Mouse (Mus musculus) heart, adult 8-10 months (tissue): Measurements from ENCODE around the gene Rasgef1b. TPM values are rescaled to one million over a fixed set of nuclear protein-coding genes. Genes with fewer than 3 reads are reported as not detected.

Experiments used
- DNase-seq: peaks from one replicate; pipeline ENCODE4 v3.0.0; 2022; ENCODE audit warnings: low spot score
- total RNA-seq, 4 experiments: library from RNA; stranded (reverse); gene quantifications; 2 replicates each; pipeline ENCODE4 v1.2.4; 2022

Rasgef1b gene
- total RNA-seq, 4 experiments from 2014 or later, result 6.4 to 12.0 (median 9.1) TPM

DNA sequence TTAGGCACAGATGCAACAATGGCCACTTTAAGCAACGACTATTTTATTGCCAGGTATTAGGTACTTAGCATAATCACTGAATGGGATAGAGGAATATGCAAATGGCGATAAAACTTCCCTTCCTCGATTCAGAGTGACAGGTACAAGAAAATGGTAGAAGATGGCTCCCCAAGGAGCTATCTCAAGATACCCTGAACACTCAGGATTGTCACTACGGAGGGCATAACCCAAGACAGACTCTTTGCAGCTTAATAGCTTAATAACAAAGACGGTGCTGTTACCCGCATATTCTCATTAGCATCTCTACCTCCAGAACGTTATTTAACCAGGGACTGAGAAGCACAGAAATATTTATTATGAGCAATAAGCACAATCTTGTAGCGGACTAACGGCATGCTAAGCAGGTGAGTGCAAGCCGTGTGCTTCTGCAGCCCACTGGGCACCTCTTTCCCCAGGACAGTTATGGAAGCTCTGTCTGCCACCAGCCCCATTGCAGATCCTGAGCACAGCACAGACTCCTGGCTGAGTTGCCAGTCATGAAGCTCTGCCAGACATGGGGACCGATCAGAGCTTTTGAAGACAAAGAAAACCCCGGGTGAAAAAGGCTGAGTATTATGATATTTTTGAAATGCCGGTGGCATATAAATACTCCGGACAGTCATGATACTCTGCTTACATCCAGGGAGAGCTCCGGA, 122.6 kb downstream of the Rasgef1b start:
- DNase-seq, result no peak

DNA sequence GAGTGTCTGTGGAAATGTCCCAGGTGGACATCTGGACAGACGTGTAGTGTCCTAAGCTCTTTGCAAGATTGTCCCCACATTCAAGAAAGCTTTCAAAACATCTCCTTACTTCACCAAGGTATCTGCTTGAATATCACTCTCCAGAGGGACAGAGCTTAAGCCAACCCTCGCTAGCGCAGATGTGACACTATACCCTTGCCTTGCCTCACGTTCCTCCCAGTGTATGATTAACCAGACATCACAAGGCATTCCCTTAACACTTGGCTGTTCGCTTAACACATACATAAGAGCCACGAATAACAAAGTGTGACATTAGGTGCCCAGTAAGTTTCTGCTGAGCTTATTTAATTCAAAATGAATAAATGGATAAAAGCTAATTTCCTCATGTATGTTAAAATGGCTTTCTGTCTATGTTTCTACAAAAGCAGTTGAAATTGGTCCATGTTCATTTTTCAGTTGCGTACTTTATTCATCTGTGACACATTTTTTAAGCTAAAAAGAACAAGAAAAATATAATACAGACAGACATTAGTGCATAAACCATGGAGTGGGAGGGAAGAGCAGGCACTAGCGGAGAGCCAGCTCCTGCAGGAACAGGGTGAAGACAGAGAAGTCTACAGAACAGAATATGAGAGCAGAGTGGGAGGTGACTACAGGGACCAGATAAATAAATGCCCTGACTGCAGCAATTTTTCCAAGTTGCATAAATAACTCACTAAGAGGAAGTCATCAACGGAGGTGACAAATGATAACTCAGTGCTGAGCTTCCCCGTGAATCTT, 126.4 kb downstream of the Rasgef1b start:
- DNase-seq, result no peak

DNA sequence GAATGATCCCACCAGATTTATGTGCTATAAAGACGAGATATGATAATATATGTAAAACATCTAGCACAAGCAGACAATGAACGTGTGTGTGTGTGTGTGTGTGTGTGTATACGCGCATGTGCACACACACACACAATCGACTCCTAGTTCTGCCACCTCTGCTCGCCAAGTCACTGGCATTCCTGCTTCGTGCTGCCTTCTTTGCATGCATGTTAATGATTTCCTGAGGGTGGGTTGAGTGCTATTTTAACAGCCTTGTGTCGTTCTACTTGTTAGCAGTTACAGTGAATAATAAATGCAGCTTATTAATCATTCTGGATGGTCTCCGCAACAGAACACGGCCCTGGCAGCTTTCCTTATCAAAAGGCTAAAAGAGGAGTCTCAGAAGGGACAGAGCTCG, 129.5 kb downstream of the Rasgef1b start:
- no peak for DNase-seq

DNA sequence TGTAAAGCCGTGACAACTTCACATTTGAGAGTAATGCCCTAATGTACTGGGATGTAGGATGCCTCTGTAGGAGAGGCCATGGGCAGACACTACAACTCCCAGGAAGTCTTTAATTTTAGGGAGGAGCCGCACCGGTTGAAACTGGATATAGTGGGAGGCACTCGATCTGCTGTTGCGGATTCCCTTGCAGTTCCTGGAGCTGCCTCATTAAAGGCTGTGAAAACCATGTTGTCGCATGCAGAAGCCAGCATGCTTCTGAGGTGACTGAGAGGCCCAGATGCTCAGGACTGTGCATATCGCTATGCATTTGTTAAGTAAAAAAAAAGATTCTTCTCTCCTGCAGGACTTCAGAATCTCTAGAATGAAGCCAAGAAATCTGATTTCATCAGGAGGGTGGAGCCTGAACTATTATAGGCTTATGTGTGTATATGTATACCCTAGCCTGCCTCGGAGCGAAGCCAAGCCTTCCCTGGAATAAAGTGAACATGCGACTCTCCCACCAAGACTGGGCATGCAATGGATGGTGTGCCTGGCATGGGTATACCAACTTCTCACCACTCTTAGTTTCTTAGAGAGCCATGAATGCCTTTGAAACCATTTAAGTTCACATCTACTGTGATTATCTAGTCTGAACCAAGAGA, 130.3 kb downstream of the Rasgef1b start:
- no peak for DNase-seq

DNA sequence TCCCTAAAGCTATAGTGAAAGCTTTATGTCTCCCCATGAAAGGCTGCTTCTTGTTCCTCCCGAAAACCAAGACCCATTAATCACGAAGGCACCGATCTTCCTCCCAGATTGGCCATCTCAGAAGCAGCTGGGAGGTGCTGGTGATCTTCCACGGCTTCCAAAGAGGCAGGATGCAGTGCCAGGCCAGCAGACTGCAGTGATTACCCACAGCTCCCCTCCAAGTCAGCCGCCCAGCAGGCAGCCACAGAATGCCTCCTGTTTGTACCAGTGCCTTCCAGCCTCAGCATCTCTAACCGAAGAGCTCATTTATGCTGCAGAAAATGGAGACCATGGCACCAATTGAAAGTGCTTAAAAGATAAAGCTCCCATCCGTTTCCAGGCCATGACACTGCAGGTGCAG, 131.2 kb downstream of the Rasgef1b start:
- no peak for DNase-seq

DNA sequence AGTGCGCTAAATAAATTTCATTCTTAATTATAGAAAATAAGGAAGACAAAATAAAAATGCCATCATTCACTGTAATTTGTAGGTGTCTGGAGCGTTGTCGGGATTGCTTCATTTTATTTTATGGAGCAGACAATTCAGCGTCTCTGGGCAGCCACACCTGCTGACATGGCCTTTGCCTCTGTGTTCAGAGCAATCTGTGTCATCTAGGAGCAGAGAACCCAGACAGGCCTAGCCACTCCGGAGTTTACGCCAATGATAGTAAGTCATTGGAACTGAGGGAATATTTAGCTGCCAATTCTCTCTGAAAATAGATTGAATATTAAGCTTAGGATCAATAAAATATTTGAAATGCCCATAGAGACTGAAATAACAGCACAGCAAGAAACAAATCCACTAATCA, 137.5 kb downstream of the Rasgef1b start:
- DNase-seq, result no peak

DNA sequence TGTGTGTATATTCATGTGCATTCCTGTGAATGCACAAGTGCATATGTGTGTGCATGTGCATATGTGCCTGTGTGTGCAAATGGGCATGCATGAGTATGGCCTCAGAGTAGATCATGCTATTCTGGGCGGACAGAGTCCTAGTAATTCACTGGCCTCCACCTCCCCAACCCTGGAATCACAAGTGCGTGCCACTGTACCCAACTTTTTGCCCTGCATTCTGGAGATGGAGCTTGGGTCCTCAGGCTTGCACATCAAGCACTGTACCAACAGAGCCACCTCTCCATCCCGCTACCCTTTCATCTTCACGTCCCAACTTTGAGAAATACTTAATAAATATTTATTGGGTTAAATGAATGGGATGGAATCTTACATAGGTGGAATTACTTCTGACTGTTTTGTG, 138.3 kb downstream of the Rasgef1b start:
- DNase-seq, result no peak

DNA sequence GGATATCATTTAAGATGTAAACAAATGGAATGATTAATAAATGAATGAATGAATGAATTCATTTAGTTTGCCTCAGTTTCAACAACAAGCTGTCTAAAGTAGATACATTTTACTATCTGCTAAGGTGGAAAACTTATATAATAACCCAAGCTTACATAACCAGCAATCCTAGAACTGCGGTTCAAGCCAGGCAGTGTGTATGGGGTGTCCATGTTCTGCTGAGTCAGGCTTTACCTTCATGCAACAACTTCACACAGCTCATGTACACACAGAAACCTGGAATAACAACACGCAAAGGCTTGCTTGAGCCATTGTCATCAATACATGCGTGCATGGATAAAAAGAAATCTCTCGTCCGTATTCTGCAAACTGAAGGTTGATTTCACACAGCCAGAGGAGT, 140.9 kb downstream of the Rasgef1b start:
- no peak for DNase-seq

DNA sequence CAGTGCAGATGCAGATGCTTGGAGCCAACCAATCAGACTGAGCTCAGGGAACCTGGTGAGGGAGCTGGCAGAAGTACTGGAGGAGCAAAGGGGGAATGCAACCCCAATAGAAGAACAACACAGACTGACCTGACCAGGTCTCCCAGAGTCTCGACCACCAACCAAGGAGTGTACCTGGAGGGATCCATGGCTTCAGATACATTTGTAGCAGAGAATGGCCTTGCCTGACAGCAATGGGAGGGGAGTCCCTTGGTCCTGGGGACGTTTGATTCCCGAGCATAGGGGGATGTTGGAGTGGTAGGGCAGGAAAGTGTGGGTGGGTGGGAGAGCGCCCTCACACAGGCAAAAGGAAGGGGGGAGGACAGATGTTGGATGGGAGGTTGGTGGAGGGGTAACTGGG, 141.3 kb downstream of the Rasgef1b start:
- DNase-seq, result no peak

DNA sequence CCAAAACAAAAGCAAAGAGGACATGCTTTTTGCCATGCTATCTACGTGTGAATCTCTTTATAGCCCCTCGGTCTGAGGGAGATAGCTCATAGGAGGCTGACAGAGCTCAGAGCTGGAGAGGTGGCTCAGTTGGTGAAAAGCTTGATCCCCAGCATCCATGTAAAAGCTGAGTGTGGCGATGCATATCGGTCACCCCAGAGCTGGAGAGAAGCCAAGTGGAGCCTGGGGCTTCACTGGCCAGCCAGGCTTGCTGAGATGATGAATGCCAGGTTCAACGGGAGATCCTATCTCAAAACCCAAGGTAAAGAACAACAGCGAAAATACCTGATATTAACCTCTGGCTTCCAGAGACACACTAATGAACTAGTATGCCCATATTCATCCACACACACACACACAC, 142.6 kb downstream of the Rasgef1b start:
- DNase-seq, result no peak

DNA sequence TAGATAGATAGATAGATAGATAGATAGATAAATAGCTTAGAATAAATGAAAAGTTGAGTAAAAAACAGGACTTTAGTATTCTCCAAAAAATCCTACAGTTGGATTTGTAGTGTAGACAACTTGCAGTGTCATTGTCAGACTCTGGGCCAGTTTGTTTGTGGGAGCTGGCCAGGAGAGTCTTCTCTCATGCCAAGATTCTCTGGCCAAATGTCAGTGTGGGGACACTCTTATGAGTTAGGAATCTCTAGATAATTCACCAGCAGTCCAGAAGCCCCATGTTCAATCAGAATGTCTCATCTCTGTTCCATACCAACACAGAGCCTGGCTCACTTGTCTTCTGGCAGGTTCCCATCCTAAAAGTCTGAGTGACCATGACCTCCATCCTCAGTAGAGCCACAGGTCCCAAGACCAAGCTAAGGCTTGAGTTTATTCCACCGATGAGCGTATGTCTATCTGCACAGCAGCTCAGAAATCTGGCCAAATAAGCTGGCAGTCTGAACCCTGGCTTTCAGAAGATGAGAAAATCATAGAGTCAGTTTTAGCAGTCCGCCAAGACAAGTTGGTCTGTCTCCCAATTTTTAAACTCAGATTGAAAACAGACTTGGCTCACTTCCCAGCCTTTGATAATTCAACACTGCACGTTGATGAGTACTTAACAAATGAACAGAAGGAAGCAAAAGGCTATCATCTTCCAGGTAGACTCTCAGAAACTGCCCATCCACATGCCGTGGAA, 143.5 kb downstream of the Rasgef1b start:
- DNase-seq, result no peak

DNA sequence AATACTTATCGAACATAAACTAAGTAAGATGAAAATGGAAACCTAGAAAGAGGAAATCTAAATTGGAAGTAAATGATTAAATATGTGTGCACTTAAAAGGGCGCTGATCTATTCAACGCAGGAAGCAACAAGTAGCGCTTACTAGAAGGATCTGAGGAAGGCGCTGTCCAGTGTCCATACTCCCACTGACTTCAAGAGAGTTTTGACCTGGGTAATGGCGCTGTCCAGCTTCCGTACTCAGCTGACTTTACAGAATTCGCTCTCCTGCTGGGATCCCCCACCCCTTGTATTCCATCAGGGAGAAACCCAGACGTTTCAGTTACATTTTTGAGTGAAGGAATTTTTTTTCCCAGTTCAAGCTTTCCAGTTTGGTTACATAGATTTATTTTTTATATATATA, 144.6 kb downstream of the Rasgef1b start:
- no peak for DNase-seq

DNA sequence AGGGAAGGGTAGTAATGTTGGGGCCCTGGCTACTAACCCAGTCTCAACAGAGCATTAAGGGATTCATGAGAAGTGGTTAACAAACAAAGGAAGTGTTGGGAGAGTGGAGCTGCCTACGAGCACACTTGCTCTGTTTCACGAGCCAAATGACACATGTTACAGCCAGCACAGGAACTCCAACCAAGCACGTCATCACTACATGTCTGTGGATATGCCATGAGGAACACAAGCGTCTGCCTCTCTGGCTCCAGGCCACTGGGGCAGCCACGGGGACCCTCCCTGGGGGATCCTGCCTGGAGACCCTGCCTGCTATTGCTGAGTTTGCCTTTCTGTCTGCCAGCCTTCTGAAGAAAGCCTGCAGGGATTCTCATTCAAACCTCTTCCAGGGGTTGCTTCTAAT, 146.8 kb downstream of the Rasgef1b start:
- DNase-seq, result no peak

DNA sequence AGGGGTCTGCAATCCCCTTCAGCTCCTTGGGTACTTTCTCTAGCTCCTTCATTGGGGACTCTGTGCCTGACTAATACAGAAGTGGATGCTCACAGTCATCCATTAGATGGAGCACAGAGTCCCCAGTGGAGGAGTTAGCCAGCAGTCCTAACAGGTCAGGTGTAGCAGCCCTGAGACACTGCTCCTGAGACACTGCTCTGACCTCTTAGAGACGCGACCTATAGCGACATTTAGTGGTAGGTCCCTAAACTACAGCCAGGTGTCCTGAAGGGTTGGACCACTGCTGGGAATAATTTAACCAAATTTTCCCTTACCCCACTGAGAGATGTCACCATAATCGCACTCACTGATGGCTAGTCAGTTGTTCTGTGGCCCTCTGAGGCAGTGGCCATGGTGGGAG, 150.2 kb downstream of the Rasgef1b start:
- peak; percentile 47 for DNase-seq

DNA sequence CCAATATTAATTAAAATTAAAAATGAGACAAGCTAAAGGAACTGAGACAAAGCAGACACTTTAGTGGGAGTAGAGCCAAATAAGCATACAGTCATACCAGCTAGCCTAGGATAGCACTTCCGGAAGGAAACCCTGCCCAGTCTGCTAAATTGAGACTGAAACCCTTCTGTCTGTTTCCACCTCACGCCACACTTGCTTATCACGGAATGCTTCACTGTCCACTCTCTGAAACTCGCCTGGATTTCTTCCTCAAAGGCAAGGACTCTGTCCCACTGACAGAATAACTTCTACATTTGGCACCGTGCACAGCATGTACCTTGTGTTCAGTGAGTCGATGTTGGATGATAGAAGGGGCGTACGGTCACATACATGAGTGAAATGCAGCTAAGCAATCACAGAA, 153.0 kb downstream of the Rasgef1b start:
- DNase-seq, result peak; percentile 15

DNA sequence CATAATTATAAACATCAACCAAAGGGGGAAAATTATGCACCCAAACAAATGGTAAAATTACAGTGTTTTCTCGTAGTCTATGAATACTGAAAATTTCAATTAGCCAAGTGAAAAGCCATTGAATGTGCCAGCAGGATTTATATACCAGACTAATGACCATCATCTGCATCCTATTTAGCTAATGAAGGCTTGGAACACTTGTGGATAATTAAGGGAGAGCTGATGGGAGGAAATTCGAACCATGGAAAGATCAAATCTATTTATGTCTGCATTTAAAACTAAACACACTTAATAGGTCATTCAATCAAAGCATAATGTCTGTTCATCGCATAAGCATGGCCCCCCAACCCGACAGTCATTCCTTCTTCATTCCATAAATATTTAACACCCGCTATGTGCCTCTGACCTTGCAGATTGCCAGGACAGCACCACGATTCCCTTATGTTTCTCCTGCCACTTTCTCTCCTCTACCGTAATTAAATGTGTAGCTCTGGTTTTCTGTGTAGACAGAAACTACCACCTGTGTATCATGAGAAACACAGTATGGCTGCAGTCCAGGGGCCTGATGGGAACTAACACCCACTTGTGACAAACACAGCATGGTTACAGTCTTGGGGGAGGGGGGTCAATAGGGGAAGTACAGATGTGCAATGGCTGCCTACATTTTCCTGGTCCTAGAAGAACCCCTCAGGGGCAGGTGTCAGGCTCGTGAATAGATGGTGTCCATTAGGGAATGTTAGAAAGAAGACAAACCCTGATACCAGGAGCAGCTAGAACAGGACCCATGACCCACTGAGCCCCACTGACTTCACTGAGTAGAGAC, 164.2 kb downstream of the Rasgef1b start:
- no peak for DNase-seq

DNA sequence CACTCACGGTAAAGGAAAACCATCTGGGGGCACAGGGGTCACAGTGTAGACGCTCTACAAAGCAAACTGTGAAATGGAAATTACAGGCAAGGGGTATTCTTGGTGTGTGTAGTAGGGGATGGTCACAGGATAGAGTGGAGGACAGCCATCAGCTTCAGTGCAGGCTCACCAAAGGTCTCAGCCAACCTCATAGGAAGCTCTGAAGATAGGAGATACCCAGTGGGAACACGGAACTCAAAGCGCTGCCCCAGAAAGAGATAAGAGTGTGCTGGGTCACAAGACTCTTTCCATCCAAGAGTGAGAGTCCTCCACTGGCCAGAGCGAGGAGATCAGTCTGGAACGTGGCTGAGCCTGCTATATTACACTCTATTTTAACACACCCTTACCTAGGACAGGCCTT, 166.8 kb downstream of the Rasgef1b start:
- DNase-seq, result no peak

DNA sequence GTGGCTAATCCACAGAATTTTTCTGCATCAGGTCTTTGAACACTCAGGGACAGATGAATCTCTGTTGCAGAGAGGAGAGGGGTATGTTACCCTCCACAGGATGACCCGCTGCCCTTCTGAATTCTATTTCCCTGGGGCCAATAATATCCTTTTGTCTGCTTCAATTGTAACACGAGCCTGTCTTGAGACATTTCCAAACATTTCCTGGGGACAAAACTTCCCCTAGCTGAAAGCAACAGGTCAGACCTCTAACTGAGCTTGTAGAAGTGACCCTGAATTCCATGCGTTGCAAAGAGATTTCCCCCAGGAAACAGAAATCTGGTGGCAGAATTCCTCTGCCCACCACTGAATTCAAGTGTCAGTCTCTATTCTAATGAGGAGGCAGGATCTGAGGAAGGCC, 169.1 kb downstream of the Rasgef1b start:
- DNase-seq, result no peak

DNA sequence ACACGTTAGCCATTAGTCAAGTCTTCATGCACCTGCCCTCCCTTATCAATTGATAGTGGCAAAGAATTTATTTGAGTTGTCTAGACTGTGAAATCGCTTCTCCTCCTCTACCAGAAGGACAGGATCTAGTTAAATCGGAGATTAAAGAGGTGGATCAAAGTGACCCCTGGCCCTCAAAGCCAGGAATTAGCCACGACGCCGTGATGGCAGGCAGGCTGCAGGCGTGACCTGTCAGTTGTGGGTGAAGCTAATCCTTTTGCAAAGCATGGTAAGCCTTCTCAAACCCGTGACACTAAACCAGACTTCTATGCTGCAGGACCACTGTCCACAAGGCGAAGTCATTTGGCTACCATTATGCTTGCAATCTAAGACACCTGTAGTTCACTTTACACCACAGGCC, 170.6 kb downstream of the Rasgef1b start:
- no peak for DNase-seq

DNA sequence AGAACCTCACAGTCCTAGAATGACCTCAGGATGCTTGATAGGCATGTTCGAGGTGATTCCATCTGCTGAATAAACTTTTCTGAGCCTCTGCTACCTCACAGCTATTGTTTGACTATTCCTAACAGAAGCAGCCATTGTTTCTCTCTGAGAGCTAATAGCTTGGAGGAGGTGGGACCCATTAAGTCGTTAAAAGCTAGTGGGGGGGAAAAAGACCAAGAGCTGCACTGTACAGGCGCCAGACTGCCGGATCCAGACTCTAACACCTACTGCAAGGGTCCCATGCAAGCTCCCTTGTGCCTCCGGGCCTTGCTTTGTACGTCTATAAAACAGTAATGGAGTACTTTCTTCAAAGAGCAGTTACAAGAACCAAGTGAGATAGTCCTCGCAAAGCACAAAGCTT, 176.2 kb downstream of the Rasgef1b start:
- DNase-seq, result no peak
